Mouse (Mus musculus) T-helper 17 cell (primary cell): ENCODE data around the gene Cox18.
"Not testable (repeated sequence)": the region's sequence is repeated elsewhere in the genome, so short reads cannot be mapped to it uniquely, and the experiment has no call there.

ENCODE experiments used
- in situ Hi-C, 2 experiments: fragments of 300-600 bp; cut with MboI, MseI; formaldehyde crosslinking; loops; 1 replicate in 1 of 2; 2 replicates in 1 of 2; pipeline ENCODE4 v1.15.1; 2025; ENCODE audit warnings: high pct_unique_total_duplicates in 2 of 2

The Cox18 gene

DNA sequence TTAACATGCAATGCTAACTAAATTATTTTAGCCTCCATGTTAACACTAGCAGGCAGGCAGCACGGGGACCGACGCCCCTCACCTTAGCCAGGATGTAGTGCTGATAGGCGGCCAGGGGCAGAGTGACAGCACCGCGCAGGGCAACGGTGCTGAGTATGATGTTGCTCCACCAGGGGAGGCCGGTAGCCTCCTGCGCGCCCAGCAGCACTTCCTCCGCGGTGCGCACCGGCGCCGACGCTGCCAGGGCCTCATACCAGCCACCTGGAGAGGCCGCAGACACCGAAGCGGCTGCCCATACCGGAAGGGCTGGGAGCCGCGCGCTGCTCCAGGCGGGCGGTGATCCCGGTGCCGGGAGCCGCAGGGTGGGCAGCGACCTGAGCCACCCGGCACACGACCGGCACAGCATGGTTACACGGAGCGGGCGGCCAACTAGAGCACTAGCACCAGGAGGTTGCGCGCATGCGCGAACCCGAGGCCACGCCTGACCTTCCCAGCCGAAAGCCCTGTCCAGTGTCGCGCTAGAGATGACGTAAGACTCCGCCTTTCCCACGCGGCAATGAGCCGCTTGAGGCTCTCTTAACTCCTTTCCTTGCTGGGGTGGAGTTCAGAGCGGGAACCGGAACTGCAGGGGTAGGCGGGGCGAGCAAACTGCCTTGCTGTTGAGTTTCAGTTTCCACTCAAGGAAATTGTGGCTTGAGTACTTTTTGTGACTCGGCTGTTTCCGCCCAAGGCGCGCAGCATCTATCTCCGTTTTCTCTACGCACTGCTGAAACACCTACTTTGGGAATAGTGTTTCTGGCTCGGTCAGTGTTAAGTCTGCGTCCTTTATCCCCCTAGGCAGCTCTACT lies at the start of gene Cox18:
Cox18 (minus strand) TSS at position 468 of the 848 bp plus-strand sequence.
- in situ Hi-C loops, result loop anchor here in 1 of 2 experiments (5.0 to 25.0 kb wide), 3 partner anchors 144 to 1436 kb away; partner anchors contain the start of genes Ankrd17, Cxcl2 and Gm9958

DNA sequence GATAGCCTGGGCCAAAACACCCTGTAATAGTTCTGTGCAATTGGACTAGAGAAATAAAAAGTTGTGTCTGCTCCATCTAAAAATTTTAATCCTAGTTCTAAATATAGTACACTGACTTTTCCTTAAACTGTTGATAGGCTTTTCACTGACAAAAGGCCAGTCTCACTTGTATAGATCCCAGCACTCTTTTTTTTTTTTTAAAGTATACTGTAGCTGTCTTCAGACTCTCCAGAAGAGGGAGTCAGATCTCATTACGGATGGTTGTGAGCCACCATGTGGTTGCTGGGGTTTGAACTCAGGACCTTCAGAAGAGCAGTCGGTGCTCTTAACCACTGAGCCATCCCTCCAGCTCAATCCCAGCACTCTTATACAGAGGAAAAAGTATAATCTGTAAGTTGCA lies 38.4 kb upstream of the Cox18 start:
- in situ Hi-C loops, result not testable (repeated sequence)

DNA sequence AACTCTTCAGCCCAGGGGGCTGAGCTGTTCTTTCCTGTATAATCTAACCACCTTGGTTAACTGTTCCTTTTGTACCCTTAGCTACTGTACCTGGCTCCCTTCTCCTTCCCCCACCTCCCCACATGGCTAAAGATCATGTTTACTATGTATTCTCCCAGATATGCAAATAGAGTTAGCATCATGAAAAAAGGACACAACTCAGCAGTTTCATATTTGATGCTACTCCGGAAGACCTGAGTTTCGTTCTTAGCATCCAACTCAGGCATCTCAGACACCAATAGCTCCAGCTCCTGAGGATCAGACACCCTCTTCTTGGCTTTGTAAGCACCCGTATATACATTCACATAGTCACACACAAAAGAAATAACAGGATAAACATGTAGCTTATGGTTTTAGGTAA lies 33.2 kb upstream of the Cox18 start:
- in situ Hi-C loops, result no loop called here

DNA sequence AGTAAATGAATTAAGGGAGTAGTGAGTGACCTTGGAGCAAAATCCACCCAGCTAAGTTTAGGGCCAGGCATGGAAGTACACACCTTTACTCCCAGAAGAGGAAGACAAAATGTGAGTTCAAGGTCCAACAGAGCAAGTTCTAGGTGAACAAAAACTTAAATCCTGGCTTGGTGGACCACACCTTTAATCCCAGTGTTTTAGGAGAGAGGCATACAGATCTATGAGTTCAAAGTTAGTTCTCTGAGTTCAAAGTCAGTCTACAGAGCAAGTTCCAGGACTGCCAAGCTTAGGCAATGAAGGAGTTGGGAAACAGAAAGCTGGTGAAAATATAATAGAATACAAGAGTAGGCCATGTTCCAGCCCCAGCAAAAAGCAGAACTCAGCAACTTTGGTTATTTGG lies 23.7 kb upstream of the Cox18 start:
- in situ Hi-C loops, result no loop called here

DNA sequence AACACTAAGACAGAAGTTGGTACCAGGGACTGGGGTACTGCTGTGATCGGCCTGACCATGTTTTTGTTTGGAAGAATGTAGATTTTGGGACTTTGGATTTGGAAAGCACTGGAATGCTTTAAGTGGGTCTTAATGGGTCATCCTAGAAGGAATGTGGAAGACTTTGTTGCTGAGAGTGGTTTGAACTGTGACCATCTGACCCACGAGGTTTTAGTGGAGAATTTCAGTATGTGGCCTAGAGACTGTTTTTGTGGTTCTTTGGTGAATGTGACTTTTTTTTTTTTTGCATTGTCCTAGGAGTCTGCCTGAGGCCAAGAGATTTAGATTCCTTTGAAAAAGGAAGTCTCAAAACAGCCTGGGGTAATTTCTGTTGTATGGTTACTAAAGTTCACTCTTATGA lies 23.2 kb upstream of the Cox18 start:
- in situ Hi-C loops, result no loop called here

GRCm38 (mm10) chr5:90246567-90246966 lies 22.8 kb upstream of the Cox18 start:
- in situ Hi-C loops, result no loop called here

DNA sequence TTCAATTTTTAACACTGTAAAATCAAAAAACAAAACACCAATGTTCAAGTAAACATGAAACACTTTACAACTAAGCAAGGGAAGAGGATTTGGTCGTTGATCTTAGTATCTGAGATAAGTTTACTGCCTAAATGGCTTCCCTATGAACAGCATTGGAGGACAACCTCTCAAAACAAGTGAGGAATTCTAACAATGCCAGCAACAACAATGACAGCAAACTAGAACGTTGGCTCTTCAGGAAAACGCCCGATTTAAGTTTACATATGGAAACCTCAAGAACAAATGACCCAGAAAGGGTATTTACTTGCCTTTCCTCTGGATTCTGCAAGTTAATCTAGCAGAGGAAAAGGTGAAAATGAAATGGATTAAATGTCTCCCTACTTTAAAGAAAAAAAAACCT lies 21.6 kb upstream of the Cox18 start:
- in situ Hi-C loops, result no loop called here

- in situ Hi-C loops, result loop anchor here in 1 of 2 experiments (10.0 kb wide), 1 partner anchor 1830 kb away; no protein-coding TSS in a partner anchor
Measured at GRCm38 (mm10) chr5:90235217-90235616, 11.4 kb upstream of the Cox18 start.

GRCm38 (mm10) chr5:90233305-90233704 lies 9.5 kb upstream of the Cox18 start:
- in situ Hi-C loops, result loop anchor here (5.0 to 10.0 kb wide), 2 partner anchors 124 to 1831 kb away; no protein-coding TSS in a partner anchor

DNA sequence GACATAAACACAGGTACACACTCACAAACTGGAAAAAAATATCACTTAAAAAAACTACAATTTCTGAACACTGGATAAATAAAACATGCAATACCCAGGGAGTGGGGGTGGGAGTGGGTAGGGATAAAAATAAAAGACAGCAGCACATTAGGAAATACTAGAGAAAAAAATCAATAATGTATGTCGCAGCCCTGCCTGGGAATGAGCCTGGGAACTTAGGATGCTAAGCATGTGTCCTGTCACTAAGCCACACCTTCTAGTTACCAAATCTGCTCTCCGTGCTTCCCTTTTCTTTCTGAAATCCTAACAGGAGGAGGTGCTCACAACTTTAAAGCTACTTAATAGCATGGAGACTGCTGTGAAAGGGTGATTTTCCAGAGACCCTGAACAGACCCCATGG lies 6.0 kb upstream of the Cox18 start:
- in situ Hi-C loops, result loop anchor here (5.0 to 10.0 kb wide), 2 partner anchors 128 to 1835 kb away; no protein-coding TSS in a partner anchor

DNA sequence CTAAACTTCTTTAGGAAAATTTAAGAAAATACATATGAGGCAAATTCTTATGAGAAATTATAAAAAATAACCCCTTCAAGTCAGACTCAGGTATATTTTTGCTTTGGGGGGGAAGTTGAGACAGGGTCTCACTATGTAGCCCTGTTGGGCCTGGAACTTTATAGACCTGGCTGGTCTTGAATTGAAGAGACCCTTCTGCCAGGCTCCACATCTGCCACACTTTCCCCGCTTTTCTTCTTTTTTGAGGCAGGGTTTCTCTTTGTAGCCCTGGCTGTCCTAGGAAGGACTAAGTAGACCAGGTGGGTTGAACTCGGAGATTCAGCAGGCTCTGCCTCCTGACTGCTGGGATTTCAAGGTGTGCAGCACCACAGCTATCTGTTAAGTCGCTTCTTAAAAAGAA lies 2.9 kb upstream of the Cox18 start:
- in situ Hi-C loops, result no loop called here

DNA sequence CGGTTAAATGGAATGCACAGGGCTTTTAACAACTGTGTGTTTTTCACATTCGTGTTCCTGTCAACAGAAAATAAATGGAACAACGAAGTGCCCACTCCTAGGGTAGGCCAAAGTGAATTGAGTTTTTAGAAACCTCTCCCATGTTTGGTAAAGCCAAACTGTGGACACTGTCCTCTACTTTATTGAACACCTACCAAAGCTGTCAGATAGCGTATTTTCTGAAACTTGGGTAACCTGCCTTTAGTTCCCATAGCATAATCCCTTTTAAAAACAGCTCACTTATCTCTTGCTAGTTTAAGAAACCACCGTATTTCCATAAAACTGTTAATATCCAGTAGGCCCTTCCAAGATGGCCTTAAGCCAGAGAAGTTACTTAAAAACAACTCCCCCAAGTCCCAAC lies 929 bp upstream of the Cox18 start:
- in situ Hi-C loops, result loop anchor here in 1 of 2 experiments (5.0 to 25.0 kb wide), 3 partner anchors 143 to 1437 kb away; partner anchors contain the start of genes Ankrd17, Cxcl2 and Gm9958

DNA sequence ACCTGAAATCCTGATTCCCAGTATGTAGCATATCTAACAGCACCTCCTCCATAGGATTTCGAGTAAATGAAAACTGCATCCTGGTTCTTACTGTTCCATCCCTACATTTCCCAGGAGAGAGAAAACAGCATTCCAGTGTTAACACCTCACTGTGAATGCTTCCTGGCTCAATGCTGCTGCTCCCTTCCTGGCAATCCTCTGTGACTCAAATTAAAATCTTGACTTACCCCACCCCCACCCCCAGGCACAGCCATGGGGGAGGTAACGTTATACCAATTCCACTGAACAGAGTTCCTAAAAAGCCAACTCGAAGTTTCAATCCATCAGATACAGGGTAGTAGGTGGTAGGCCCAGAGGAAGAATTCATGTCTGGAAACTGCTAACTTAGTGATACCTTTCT lies 864 bp downstream of the Cox18 start:
- in situ Hi-C loops, result loop anchor here in 1 of 2 experiments (5.0 to 25.0 kb wide), 3 partner anchors 144 to 1436 kb away; partner anchors contain the start of genes Ankrd17, Cxcl2 and Gm9958

GRCm38 (mm10) chr5:90217791-90218190 lies 6.0 kb downstream of the Cox18 start:
- in situ Hi-C loops, result loop anchor here in 1 of 2 experiments (25.0 kb wide), 2 partner anchors 695 to 1430 kb away; partner anchors contain the start of gene Cxcl2

GRCm38 (mm10) chr5:90217226-90217625 lies 6.6 kb downstream of the Cox18 start:
- in situ Hi-C loops, result loop anchor here in 1 of 2 experiments (25.0 kb wide), 2 partner anchors 695 to 1430 kb away; partner anchors contain the start of gene Cxcl2

DNA sequence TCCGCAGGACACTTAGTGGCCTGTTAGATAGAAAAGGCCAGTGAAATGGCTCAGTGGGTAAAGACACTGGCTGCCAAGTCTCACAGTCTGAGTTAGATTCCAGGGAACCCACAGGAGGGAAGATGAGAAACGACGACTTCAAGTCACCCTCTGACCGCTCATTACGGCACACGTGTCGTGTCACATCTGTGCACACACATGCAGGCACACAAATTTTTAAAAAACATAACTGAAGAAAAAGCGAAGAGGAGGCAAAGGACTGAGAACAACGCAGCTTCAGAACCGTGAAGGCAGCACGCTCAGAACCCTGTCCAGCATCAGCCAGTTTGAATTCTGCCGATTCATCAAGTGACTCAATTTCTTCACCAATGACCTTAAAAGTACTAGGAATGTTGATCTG lies 10.4 kb downstream of the Cox18 start:
- in situ Hi-C loops, result loop anchor here in 1 of 2 experiments (5.0 to 25.0 kb wide), 3 partner anchors 289 to 1426 kb away; partner anchors contain the start of gene Cxcl2

- in situ Hi-C loops, result loop anchor here (5.0 to 25.0 kb wide), 4 partner anchors 294 to 1416 kb away; partner anchors contain the start of gene Cxcl2 (in 1 of the 2)
Measured at GRCm38 (mm10) chr5:90203168-90203567, 20.6 kb downstream of the Cox18 start.

GRCm38 (mm10) chr5:90202447-90203117 lies 21.2 kb downstream of the Cox18 start:
- in situ Hi-C loops, result loop anchor here (5.0 to 25.0 kb wide), 4 partner anchors 295 to 1415 kb away; partner anchors contain the start of gene Cxcl2 (in 1 of the 2)

GRCm38 (mm10) chr5:90199922-90200632 lies 23.7 kb downstream of the Cox18 start:
- in situ Hi-C loops, result loop anchor here (5.0 to 25.0 kb wide), 7 partner anchors 297 to 1413 kb away; partner anchors contain the start of gene Cxcl2 (in 1 of the 2)

- in situ Hi-C loops, result loop anchor here (10.0 kb wide), 3 partner anchors 360 to 480 kb away; no protein-coding TSS in a partner anchor
Measured at GRCm38 (mm10) chr5:90194831-90195230, 29.0 kb downstream of the Cox18 start.

DNA sequence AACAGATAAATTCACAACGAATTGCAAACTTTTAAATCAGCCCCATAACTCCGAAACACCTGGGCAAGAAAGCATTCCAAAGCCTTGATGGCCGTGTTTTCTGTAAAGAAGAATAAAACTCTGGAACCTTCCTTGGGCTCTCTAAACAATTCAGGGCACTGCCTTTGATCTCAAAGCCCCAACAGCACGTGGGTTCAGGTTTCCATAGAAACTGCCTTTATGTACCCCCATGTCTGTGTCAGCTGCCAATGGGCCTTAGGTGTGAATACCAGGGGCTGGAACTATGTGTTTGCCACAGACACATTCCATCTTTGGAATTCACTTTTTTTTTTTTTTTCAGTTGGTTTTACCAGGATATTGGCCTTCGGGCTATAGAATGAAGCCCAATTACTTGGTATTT lies 41.0 kb downstream of the Cox18 start:
- in situ Hi-C loops, result no loop called here
